Mouse (Mus musculus) granulocyte monocyte progenitor cell, adult 5-6 weeks (primary cell): ENCODE measurements at regions not wholly inside any gene's neighbourhood (a gene's known extent, or its start where the extent isn't known, plus 50 kb on each side); places are given as distances from the start of the nearest gene placed in this dataset.

Experiments used
- ATAC-seq: replicated peaks from 2 replicates; pipeline ENCODE4 v1.8.0; 2016; ENCODE audit warnings: mild to moderate bottlenecking, moderate TSS enrichment, inconsistent platforms; ENCODE audit not compliant: poor library complexity, severe bottlenecking

DNA sequence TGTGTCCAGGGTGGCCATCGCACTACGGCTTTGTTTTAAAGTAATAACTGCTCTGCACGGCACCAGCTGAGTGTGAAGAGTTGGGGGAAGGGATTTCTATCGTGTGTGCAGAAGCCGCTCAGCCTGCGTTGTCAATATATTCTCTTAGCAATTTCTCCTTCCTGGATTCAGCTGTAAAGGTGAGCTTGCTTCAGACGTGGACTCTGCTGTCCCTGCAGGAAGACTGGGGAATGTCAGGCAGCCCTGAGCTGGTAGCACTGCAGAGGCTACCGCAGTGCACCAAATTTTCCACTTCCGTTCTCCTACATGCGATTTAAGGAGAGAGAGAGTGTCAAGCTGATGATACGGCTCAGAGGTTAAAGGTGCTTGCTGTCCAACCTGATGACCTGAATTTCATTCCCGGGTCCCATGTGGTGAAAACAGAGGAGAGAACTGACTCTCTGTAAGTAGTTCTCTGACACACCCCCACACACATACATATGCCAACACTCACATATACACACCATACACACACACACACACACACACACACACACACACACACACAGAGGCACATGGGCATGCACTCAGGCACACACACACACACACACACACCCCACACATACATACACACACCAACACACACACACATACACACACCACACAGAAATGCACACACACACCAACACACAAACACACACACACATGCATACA lies 59.9 kb upstream of the Prelid3b start:
- ATAC-seq: peak; percentile 55

- no peak for ATAC-seq
Observed at GRCm38 (mm10) chr2:174540717-174541116, 67.8 kb upstream of the Prelid3b start.

DNA sequence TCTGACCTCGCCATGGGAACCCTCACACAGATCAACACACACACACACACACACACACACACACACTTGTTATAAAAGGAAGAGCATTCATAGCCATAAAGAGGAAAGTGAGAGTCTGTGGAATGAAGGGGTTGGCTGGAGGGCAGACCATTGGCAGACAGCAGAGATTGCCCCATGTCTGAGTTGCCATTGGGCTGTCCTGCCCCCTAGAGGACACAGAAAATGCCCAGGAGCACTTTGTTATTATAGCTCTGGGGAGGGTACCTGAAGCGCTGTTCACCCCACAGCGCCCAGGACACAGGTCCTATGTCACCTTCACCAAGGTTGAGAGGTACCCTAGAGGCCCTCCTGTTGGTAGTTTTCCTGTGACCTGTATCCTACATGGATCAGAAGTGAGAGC lies 74.3 kb upstream of the Prelid3b start:
- peak; percentile 75 for ATAC-seq

- ATAC-seq: no peak
Observed at GRCm38 (mm10) chr2:174547701-174548100, 74.8 kb upstream of the Prelid3b start.

DNA sequence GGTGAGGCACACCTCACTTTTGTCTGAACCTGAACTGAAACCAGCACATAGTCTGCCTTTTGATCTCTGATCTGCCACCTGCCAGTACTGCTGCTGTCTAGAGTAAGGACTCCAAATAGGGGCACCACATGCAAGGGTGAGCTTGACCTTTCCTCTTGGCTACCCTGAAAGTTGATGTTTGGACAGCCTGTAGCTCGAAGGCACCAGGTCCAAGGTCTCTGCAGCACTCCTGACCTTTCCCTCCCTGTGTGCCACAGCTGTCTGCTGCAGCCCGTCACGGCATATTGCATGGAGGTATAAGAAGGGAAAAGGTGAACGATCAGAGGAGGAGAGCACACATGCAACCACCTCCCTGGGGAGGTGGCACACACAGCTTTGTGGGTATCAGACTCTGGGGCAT lies 75.9 kb upstream of the Prelid3b start:
- ATAC-seq: no peak

- ATAC-seq: no peak
Observed at GRCm38 (mm10) chr2:174555778-174556177, 82.9 kb upstream of the Prelid3b start.

- ATAC-seq: peak; percentile 38
Observed at GRCm38 (mm10) chr2:174561828-174562429, 81.4 kb upstream of the Zfp831 start.

- ATAC-seq: peak; percentile 85
Observed at GRCm38 (mm10) chr2:174563917-174564316, 79.4 kb upstream of the Zfp831 start.

DNA sequence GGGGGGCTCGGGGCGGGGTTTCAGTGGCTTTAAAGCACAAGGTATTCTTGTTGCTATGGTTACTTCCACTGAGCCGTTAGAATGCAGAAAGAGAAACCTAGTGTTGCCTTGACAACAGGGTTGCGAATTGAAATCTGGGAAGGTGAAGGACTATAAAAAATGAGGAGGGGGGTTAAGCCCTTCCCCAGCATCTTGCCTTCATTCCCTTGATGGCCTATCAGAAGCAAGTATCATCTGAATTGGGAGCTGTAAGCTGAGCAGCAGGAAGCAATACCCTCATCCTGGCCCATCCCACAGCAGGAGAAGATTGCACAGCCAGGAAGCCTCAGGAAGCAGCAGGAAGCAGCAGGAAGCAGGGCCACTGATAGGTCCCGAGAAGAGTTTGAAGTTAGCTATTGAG lies 78.5 kb upstream of the Zfp831 start:
- no peak for ATAC-seq

- ATAC-seq: no peak
Observed at GRCm38 (mm10) chr2:174565891-174566290, 77.4 kb upstream of the Zfp831 start.

DNA sequence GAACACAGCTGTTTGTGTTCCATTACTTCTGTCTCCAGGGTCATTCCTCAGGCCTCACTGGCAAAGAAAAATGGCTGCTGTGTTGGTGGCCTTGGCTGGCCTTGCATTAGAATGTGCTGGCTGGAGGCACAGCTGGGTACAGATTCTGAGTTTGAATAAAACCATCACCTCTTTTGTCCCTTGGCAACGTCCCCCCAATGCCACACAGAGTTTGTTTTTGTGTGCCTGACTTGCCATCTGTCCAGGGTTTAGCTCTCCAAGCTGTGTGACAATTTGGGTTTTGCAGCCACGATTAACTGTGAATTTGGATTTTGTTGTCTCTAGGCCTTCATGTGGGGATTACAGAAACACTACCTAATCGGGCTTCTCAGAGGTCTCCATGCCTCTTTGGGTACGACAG lies 76.6 kb upstream of the Zfp831 start:
- no peak for ATAC-seq

DNA sequence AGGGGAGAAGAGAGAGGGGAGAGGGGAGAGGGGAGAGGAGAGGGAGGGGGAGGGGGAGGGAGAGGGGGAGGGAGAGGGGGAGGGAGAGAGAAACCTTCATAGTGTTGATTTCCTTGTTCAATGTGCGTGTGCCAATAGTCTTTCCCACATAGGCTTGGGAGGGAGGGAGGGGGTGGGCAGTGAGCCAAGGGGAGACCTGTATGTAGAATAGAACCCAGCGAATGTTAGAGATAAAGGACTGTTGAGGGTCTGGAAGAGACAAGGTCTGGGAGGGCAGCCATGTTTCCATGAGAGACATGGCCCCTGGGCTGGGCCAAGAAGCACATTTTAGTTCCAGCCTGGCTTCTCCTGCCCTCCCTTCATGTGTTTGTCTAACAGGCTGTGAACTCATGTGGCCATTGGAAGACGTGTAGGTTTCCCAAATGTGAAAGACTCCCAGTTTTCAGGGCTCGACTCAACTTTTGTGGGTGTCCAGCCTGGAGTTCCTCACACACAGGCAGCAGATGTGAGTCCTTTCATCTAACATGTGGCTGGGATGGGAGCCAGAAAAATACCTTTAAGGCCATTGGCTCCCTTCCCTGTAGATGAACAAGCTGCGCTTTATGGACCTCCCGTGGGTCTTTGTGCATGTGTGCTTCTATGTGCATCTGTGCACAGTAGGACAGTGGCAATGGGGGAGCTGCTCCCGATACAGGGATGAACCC lies 68.4 kb upstream of the Zfp831 start:
- no peak for ATAC-seq

GRCm38 (mm10) chr2:174575546-174575945 lies 67.8 kb upstream of the Zfp831 start:
- no peak for ATAC-seq

- ATAC-seq: no peak
Observed at GRCm38 (mm10) chr2:174580906-174581703, 62.2 kb upstream of the Zfp831 start.

- no peak for ATAC-seq
Observed at GRCm38 (mm10) chr2:174584272-174584671, 59.1 kb upstream of the Zfp831 start.
